Mouse (Mus musculus) forebrain, embryonic 15.5 days (tissue): ENCODE data around the gene Car5a. TPM values are rescaled to one million over a fixed set of nuclear protein-coding genes. Genes with fewer than 3 reads are reported as not detected.

ENCODE experiments used
- ATAC-seq: fragments of 200-750 bp; cut with Nextera tagmentation; replicated peaks from 2 replicates; pipeline ENCODE4 v1.8.0; 2017; ENCODE audit warnings: mild to moderate bottlenecking, moderate TSS enrichment, moderate library complexity
- H3K27ac ChIP-seq: fragments of 300-500 bp; sonication (generic); replicated peaks from 2 replicates; pipeline ENCODE4 v1.5.1; 2015; ENCODE audit warnings: mild to moderate bottlenecking, inconsistent platforms
- H3K27me3 ChIP-seq: fragments of 300-500 bp; sonication (generic); 2 replicates; pipeline ENCODE4 v1.6.1; 2015; ENCODE audit warnings: inconsistent platforms
- H3K36me3 ChIP-seq: fragments of 300-500 bp; sonication (generic); 2 replicates; pipeline ENCODE4 v1.6.1; 2015; ENCODE audit warnings: mild to moderate bottlenecking, inconsistent platforms
- H3K4me1 ChIP-seq: fragments of 300-500 bp; sonication (generic); 2 replicates; pipeline ENCODE4 v1.6.1; 2015; ENCODE audit warnings: inconsistent platforms
- H3K4me2 ChIP-seq: fragments of 300-500 bp; sonication (generic); replicated peaks from 2 replicates; pipeline ENCODE4 v1.6.1; 2015; ENCODE audit warnings: mild to moderate bottlenecking, inconsistent platforms
- H3K4me3 ChIP-seq: fragments of 300-500 bp; sonication (generic); 2 replicates; pipeline ENCODE4 v1.5.1; 2015; ENCODE audit warnings: mild to moderate bottlenecking, inconsistent platforms
- H3K9ac ChIP-seq: fragments of 300-500 bp; sonication (generic); replicated peaks from 2 replicates; pipeline ENCODE4 v1.6.1; 2015; ENCODE audit warnings: mild to moderate bottlenecking, inconsistent platforms
- H3K9me3 ChIP-seq: fragments of 300-500 bp; sonication (generic); 2 replicates; pipeline ENCODE4 v1.6.1; 2016; ENCODE audit warnings: inconsistent platforms
- WGBS: fragments of 180-500 bp; shearing (Covaris S2); methylation state at CpG from one replicate; pipeline ENCODE4 v1.1.7; 2015; ENCODE audit warnings: mixed read lengths; 5-methylcytosine and 5-hydroxymethylcytosine counted together
- polyA plus RNA-seq: library from polyadenylated mRNA; unstranded; fragments of >200 nt; fragmentation: Nextera tagmentation; extraction: Ambion mirVana; gene quantifications from 2 replicates; pipeline ENCODE4 v1.2.1, GENCODE M21; 2015

The Car5a gene
- polyA plus RNA-seq, 1 experiment from 2014 or later, result 0.43 TPM

- no peak overlapping the region for H3K27ac ChIP-seq
- peaks cover 32% of the 10 kb centered on the region for H3K4me1 ChIP-seq
- H3K27me3 ChIP-seq, result no peaks in the 10 kb centered on the region
- no peak overlapping the region for H3K9ac ChIP-seq
- no peaks in the 10 kb centered on the region for H3K9me3 ChIP-seq
- ATAC-seq, result no peak
- no peak overlapping the region for H3K4me2 ChIP-seq
- H3K36me3 ChIP-seq, result no peaks in the 10 kb centered on the region
- WGBS, result 65% methylated on average over 8 of the region's 8 CpGs
- no peak overlapping the region for H3K4me3 ChIP-seq
Observed at GRCm38 (mm10) chr8:121909148-121909541, 35.6 kb downstream of the Car5a start.

DNA sequence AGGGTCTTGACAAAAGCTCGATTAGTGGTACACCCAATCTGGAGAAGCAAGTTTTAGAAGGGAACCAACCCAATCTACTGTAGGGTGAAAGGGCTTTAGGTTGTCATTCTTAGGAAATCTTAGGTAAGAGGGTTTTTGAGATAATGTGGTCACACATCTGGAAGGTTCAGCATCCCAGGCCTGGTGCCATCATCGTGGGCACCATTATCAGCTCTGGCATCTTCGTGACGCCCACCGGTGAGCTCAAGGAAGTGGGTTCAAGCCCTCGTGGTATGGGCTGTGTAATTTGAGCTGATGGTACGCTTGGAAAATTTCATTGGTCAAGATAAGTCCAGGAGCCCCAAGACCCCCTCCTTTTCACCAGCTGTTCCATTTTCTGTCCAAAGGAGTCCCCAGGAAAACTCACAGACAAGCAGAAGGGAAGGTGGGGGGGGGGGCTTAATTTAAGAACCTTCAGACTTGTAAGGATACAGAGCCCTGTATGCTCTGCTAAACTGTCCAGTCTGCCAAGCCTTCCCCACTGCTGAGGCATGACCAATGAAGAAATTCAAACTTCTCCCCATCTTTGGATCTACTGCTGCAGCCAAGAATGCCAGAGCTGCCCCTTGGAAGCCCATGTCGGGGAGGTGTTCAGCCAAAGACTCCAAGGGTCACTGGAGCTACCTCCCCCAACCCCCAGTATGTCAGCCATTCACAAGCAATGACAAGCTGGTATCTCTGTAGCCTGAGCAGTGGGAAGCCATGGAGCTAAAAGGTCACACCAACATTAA, 36.1 kb downstream of the Car5a start:
- Histone ChIP-seq H3K27me3 (no peaks in the 10 kb centered on the region), H3K4me2 (peak overlapping the region; percentile 96), H3K9me3 (no peaks in the 10 kb centered on the region), H3K27ac (no peak overlapping the region), H3K36me3 (no peaks in the 10 kb centered on the region), H3K9ac (no peak overlapping the region), H3K4me3 (no peak overlapping the region), H3K4me1 (peaks cover 32% of the 10 kb centered on the region)
- WGBS, result 66% methylated on average over 8 of the region's 8 CpGs
- no peak for ATAC-seq

- Histone ChIP-seq H3K4me2 (peak within 1 kb of the TSS; percentile 96), H3K27me3 (no peaks in the 10 kb centered on the region), H3K4me1 (peaks cover 32% of the 10 kb centered on the region), H3K9me3 (no peaks in the 10 kb centered on the region), H3K9ac (peak within 1 kb of the TSS; percentile 61), H3K27ac (0 out of 2 replicates have a peak within 1 kb of the TSS, but pooled peaks have one; percentile 16), H3K36me3 (no peaks in the 10 kb centered on the region), H3K4me3 (peak within 1 kb of the TSS; percentile 80)
- peak; percentile 94 for ATAC-seq
- WGBS, result under 1% methylated on average over 61 of the region's 61 CpGs
Observed at GRCm38 (mm10) chr8:121907587-121908248, 37.0 kb downstream of the Car5a start, which contains the start of gene Slc7a5. Gene Slc7a5 (minus strand): TSS chr8:121907694.

DNA sequence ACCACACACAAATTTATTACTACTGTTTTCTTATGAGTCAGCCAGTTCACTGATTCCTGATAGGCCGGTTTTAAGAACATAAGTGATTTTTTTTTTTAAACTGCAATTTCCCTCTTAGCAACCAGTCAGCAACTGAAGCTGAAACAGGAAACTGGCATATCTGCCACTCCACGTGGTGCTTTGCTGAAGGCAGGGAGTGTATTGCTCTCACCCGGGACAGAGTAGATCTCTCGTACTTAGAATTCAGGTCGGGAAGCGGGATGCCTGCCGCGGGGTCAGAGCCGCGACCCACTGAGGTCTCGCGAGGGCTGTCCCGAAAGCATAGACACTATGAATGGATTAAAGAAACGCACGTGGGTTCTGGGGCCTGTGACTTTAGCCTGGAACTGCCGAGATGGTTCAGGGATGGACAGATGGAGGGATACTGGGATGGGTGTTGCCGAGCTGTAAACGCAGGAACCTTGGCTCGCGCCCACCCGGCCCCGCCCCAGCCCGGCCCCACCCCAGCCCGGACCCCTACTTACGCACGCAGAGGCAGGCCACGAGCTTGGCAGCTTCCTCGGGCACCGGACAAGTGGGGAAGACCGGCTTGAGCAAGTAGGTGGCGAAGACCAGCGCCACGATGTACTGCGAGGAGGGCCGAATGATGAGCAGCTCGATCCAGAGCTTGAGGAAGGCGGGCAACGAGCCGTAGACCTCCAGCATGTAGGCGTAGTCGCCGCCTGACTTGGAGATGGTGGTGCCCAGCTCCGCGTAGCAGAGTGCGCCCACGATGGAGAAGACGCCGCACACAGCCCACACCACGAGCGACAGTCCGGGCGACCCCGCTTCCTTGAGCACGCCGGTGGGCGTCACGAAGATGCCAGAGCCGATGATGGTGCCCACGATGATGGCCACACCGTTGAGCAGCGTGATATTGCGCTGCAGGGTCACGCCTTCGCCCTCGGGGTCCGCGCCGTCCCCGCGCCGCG, 37.9 kb downstream of the Car5a start:
- peak overlapping the region; percentile 80 for H3K4me3 ChIP-seq
- under 1% methylated on average over 71 of the region's 72 CpGs for WGBS
- no peaks in the 10 kb centered on the region for H3K9me3 ChIP-seq
- peak overlapping the region; percentile 61 for H3K9ac ChIP-seq
- H3K4me2 ChIP-seq, result peak overlapping the region; percentile 96
- H3K36me3 ChIP-seq, result no peaks in the 10 kb centered on the region
- ATAC-seq, result peak; percentile 69
- H3K27me3 ChIP-seq, result no peaks in the 10 kb centered on the region
- H3K27ac ChIP-seq, result 0 out of 2 replicates have a peak overlapping the region, but pooled peaks have one; percentile 16
- H3K4me1 ChIP-seq, result peaks cover 32% of the 10 kb centered on the region

GRCm38 (mm10) chr8:121905864-121906263, 38.8 kb downstream of the Car5a start:
- Histone ChIP-seq H3K4me3 (peak overlapping the region; percentile 80), H3K9ac (peak overlapping the region; percentile 61), H3K27me3 (no peaks in the 10 kb centered on the region), H3K9me3 (no peaks in the 10 kb centered on the region), H3K27ac (0 out of 2 replicates have a peak overlapping the region, but pooled peaks have one; percentile 5), H3K4me2 (peak overlapping the region; percentile 96), H3K36me3 (no peaks in the 10 kb centered on the region), H3K4me1 (peaks cover 32% of the 10 kb centered on the region)
- no peak for ATAC-seq
- 28% methylated on average over 5 of the region's 5 CpGs for WGBS

DNA sequence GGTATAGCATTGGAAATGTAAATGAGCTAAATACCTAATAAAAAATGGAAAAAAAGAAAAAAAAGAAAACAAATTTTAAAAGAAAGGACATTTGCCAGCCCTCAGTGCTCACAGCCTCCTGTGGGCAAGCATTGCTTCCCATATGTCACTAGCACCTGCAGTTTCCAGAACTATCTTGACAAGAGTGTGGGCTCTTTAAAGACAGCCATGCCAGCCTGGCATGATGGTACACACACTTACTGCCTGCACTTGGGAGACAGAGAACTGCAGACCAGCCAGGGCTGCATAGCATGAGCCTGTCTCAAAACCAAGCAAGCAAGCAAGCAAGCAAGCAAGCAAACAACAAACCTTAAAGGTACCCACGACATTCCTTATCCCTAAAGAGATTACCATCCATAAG, 39.3 kb downstream of the Car5a start:
- H3K9ac ChIP-seq, result peak overlapping the region; percentile 61
- H3K4me1 ChIP-seq, result peaks cover 32% of the 10 kb centered on the region
- no peak for ATAC-seq
- WGBS, result 58% methylated on average over 1 of the region's 1 CpGs
- peak overlapping the region; percentile 96 for H3K4me2 ChIP-seq
- H3K36me3 ChIP-seq, result no peaks in the 10 kb centered on the region
- no peaks in the 10 kb centered on the region for H3K9me3 ChIP-seq
- H3K27me3 ChIP-seq, result no peaks in the 10 kb centered on the region
- 0 out of 2 replicates have a peak overlapping the region, but pooled peaks have one; percentile 5 for H3K27ac ChIP-seq
- H3K4me3 ChIP-seq, result peak overlapping the region; percentile 80

DNA sequence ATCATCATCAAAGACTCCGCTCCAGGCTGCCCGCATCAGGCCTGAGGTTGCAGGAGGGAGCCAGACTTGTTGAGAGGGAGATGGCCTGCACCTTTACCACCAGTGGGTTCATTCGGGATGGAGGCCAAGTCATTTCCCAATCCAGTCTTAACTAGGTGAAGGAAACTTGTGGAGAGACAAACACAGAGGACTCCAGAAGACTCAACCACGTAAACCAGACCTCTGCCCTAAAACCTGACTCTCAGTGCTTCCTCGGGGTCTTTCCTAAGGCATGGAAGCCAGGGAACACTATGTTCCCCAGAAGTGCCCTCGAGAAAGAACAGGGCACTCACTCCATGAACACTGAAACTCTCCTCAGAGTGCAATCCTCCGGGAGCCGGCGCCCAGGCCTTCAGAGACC, 39.7 kb downstream of the Car5a start:
- Histone ChIP-seq H3K9me3 (no peaks in the 10 kb centered on the region), H3K27me3 (no peaks in the 10 kb centered on the region), H3K27ac (no peak overlapping the region), H3K4me1 (peaks cover 32% of the 10 kb centered on the region), H3K4me3 (peak overlapping the region; percentile 80; the same call in 1 of the 2 replicates), H3K9ac (no peak overlapping the region), H3K36me3 (no peaks in the 10 kb centered on the region), H3K4me2 (peak overlapping the region; percentile 96)
- 88% methylated on average over 9 of the region's 9 CpGs for WGBS
- ATAC-seq, result no peak

DNA sequence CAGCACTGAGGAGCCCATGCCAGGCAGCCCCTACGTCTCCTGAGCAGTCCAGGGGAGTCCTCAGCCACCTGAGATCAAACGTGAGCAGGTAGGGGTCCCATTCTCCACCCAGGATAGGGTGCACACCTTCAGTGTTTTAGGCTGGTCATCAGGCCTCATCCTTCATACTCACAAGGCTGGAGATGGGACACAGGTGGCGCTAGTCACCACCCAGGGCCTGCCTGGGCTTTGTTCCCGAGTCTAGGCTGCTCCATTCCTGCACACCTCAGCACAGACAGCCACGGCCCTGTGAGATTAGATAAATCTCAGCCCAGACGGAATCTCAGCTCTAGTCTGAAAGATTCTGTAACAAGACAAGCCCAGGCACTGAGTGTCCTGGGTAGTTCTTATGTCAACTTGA, 40.7 kb downstream of the Car5a start:
- Histone ChIP-seq H3K27ac (no peak overlapping the region), H3K9ac (no peak overlapping the region), H3K9me3 (no peaks in the 10 kb centered on the region), H3K4me1 (peaks cover 40% of the 10 kb centered on the region), H3K4me2 (no peak overlapping the region), H3K36me3 (no peaks in the 10 kb centered on the region), H3K4me3 (0 out of 2 replicates have a peak overlapping the region, but pooled peaks have one; percentile 80), H3K27me3 (no peaks in the 10 kb centered on the region)
- no peak for ATAC-seq
- WGBS, result 59% methylated on average over 6 of the region's 6 CpGs

- Histone ChIP-seq H3K4me3 (no peak overlapping the region), H3K9me3 (no peaks in the 10 kb centered on the region), H3K4me2 (no peak overlapping the region), H3K9ac (no peak overlapping the region), H3K36me3 (no peaks in the 10 kb centered on the region), H3K27me3 (no peaks in the 10 kb centered on the region), H3K4me1 (peaks cover 55% of the 10 kb centered on the region), H3K27ac (no peak overlapping the region)
- WGBS, result 74% methylated on average over 8 of the region's 8 CpGs
- ATAC-seq, result no peak
Observed at GRCm38 (mm10) chr8:121901498-121902236, 43.0 kb downstream of the Car5a start.

DNA sequence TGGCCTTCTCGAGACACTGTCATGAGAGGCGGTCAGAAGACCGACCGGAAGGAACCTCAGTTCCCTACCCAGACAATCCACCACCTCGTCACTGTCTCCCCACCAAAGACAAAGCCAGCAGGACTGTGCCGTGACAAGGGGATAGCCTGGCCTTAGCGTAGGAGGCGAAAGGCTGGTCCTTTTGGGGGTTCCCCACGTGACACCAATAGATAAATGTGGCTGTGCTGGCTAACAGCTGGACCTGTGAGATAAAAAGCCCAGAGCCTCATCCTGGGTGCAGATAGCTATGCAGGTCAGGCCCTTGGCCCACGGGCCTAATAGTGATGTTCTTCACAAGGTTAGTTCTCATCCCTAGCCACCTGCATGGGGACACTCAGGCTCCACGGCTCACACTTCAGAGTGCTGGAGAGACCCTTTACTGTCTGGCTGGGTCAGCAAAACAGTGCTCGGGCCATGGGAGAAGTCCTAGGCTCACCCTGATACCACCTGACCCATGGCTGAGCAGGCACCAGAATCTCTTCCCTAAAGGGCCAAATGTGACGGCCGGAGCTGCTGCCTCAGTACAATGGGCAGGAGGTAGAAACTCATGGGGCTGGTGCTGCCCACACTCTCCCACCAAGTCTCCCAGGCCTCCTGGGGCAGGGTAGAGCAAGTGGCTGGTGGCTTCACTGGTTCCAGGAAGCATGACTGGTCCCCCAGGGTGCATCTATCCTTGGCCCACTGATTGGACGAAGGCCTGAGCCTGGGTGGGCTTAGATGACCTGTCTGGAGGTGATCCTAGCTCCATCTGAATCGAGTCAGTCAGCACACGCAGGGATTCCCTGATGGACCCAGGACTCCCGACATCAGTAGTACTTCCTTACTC, 45.3 kb downstream of the Car5a start:
- no peak for ATAC-seq
- H3K4me3 ChIP-seq, result no peak overlapping the region
- H3K9ac ChIP-seq, result no peak overlapping the region
- no peaks in the 10 kb centered on the region for H3K36me3 ChIP-seq
- H3K27ac ChIP-seq, result peak overlapping the region; percentile 94
- H3K4me2 ChIP-seq, result no peak overlapping the region
- no peaks in the 10 kb centered on the region for H3K9me3 ChIP-seq
- H3K27me3 ChIP-seq, result no peaks in the 10 kb centered on the region
- 63% methylated on average over 18 of the region's 18 CpGs for WGBS
- H3K4me1 ChIP-seq, result peaks cover 43% of the 10 kb centered on the region
